Mouse (Mus musculus): ENCODE data around the gene Grhpr.
"Not testable (repeated sequence)": the region's sequence is repeated elsewhere in the genome, so short reads cannot be mapped to it uniquely, and the experiment has no call there.

Gene Grhpr

GRCm38 (mm10) chr4:45015615-45016014, 34.4 kb downstream of the Grhpr start:
- DNase-seq (ENCODE audit: low read depth) = peak; percentile 80

DNA sequence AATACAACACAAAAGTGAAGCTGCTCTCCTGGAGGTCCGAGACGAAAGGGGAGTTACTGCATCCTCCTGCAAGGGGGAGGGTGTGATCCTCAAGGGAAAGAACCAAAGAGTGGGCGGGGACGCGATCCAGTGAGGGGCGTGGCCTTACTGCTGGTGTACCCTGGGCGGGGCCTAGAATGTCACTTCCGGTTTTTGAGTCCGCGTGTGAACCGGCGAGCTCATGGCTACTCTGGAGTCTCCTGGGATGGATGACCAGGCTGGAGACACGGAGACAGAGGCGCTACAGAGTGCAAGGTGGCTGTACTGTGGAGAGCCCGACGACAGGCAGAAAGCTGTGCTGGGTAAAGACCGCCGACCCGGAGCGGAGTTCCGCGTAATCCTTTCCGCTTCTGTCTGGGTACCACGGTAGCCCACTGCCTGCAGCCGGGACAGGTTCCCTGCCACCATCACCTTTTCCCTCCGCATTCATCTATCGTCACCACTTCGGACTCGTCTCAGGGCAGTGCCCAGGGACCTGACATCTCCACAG, 37.3 kb downstream of the Grhpr start, which contains the start of gene Polr1e:
Polr1e (plus strand) TSS at position 132 of the 529 bp plus-strand sequence.
- DNase-seq (ENCODE audit: low read depth) = peak; percentile 95

DNA sequence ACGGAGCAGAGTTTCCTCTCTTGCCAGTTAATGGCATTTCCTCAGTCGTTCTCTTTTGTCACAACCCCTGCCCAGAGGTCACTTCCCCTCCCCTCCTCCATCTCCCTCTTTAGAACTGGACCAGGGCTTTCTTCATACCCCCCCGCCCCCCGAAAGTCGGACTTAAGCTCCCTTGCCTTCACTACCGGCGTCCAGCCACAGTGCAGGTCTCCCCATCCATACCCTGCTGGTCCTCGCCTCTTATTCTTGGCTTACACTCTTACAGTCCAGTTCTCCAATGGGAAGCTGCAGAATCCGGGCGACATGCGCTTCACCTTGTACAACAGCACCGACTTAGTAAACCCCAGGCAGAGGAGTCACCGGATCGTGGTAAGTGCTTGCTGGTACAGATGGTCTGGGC, 37.8 kb downstream of the Grhpr start:
- DNase-seq (ENCODE audit: low read depth) = peak; percentile 31

DNA sequence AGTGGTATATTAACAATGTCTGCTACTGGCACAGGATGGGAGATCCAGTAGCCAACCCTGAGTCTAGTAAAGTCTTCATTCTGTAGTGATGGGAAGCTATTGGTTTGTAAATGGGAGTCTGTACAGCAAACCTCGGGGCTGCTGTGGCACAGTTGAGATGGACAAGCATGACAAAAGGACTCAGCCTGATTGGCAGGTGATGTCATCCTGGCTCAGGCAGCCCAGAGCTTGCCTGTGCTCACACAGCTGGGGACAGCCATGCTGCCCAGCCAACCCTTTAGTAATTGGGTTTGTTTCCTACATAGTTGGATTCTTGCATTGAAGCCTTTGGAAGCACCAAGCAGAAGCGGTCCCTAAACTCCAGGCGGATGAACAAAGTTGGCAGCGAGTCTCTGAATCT, 45.3 kb downstream of the Grhpr start:
- DNase-seq (ENCODE audit: low read depth) = no peak

DNA sequence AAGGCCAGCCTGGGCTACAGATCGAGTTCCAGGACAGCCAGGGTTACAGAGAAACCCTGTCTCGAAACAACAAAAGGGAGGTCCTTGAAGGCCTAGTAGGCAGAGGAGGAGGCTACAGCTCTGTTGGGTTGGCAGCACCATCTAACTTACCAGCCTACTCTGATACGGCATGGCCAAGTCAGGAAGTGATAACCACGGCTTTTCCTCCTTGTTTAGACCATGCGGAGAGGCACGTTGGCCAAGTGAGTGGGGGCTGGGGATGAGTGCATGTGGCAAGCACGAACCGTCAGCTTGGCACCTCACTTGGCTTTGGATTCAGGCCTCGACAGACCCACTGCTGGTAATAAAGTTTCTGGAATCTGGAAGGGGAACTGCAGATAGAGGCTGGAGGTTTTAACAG, 51.4 kb downstream of the Grhpr start:
- DNase-seq (ENCODE audit: low read depth) = peak; percentile 84

- peak; percentile 77 for DNase-seq (ENCODE audit: low read depth)
These were observed 53.8 kb downstream of the Grhpr start for GRCm38 (mm10) chr4:45034693-45035628.

GRCm38 (mm10) chr4:45036048-45036447, 54.9 kb downstream of the Grhpr start:
- DNase-seq (ENCODE audit: low read depth) = peak; percentile 57

- DNase-seq (ENCODE audit: low read depth) = peak; percentile 36
These were observed 55.4 kb downstream of the Grhpr start for GRCm38 (mm10) chr4:45036571-45036970.

DNA sequence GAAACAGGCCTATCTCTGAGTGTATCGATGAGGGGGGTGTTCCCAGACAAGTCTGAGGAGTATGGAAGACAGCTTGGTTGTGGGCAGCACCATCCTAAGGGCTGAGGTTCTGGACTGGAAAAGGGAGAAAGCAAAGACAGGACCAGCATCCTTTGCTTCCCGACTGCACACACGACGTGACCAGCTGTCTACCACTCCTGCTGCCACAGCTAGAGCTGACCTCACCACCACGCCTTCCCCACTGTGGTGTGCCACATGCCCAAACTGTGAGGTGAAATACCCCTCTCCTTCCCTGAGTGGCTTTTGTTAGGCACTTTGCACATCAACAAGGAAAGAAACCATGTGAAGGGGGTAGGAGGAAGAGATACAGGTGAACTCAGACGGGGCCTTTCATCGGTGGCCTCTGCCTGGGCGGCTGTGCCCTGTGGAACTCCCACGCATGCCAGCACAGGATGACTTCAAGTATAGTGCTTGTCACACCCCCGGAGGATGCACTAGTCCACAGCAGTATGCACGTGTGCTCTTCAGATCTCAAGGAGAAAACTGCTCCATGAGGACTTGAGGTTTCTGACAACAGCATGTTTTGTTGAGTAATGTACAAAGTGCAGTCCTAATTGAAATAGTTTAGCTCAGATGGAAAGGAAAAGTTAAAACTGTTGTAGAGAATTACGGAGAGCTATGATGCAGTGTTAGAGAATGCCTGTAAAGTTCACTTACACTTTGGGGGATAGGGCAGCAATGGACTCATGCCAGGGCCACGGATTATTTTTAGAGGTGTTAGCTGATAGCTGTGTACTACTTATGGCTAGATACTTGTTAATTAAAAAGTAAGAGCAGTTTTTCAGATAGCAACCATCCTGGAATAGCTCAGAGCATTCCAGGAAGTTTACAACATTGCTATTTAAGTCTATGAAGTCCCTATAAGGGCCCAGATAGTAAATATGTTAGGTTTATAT, 56.5 kb downstream of the Grhpr start:
- no peak for DNase-seq (ENCODE audit: low read depth)

DNA sequence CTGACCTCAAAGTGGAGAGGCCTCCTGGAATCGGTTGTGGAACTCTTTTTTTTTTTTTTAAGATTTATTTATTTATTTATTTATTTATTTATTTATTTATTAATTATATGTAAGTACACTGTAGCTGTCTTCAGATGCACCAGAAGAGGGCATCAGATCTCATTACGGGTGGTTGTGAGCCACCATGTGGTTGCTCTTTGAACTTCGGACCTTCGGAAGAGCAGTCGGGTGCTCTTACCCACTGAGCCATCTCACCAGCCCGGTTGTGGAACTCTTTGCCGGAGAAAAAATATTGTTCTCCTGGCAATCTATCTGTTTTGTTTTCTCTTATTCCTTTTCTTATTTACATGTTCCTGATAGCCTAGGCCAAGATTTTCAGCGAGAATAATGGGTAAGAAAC, 57.7 kb downstream of the Grhpr start:
- DNase-seq (ENCODE audit: low read depth) = peak; percentile 71

DNA sequence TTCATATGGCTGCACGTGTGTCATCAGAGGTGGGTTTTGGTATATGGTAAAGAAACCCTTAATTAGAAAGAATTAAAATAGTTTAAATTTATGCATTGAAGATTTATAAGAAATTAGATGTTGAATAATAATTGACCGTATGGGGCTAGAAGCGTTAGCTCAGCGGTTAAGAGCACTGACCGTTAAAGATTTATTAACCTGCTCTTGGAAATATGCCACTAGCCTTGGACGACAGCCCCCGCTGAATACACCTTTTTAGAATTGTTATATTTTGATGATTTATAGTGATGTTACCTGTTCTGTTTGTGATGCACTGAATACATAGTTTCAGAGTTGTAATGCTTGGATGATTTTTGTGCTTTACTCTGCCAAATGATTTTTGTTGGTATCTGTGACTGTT, 58.4 kb downstream of the Grhpr start:
- not testable (repeated sequence) for DNase-seq (ENCODE audit: low read depth)

Measured in 416B (cell line).